Mouse (Mus musculus) thymus, adult 2 months (tissue): ENCODE results near the gene Chrm3. TPM values are rescaled to one million over a fixed set of nuclear protein-coding genes. Genes with fewer than 3 reads are reported as not detected.

Source experiments
- DNase-seq: peaks from one replicate; pipeline ENCODE4 v3.0.0; 2021
- H3K27ac ChIP-seq: fragments of 200-500 bp; 2 replicates; pipeline ENCODE4 v1.5.1; 2012; ENCODE audit warnings: low read length, control low read depth; ENCODE audit not compliant: control insufficient read depth, insufficient read depth
- H3K27me3 ChIP-seq: fragments of 200-500 bp; 2 replicates; pipeline ENCODE4 v1.6.1; 2012; ENCODE audit warnings: mild to moderate bottlenecking, low read length, moderate library complexity, mixed read lengths; ENCODE audit not compliant: control insufficient read depth, insufficient read depth
- H3K36me3 ChIP-seq: fragments of 200-500 bp; 2 replicates; pipeline ENCODE4 v1.6.1; 2012; ENCODE audit warnings: mild to moderate bottlenecking, low read length, moderate library complexity; ENCODE audit not compliant: control insufficient read depth, insufficient read depth
- H3K4me1 ChIP-seq: fragments of 200-500 bp; replicated peaks from 2 replicates; pipeline ENCODE4 v1.6.1; 2012; ENCODE audit warnings: low read length; ENCODE audit not compliant: control insufficient read depth, insufficient read depth
- H3K4me3 ChIP-seq: fragments of 200-500 bp; 2 replicates; pipeline ENCODE4 v1.5.1; 2012; ENCODE audit warnings: mild to moderate bottlenecking, low read length, control low read depth, moderate library complexity; ENCODE audit not compliant: control insufficient read depth, insufficient read depth
- CTCF ChIP-seq: fragments of 200-500 bp; IDR thresholded peaks from 2 replicates; pipeline ENCODE4 v1.5.1; 2012; ENCODE audit warnings: mild to moderate bottlenecking, control low read depth, low read length, moderate library complexity, borderline replicate concordance; ENCODE audit not compliant: control insufficient read depth, poor library complexity, insufficient read depth; ENCODE audit errors: extremely low read depth
- POLR2A ChIP-seq: fragments of 200-500 bp; IDR thresholded peaks from 2 replicates; pipeline ENCODE4 v1.6.1; 2012; ENCODE audit warnings: mild to moderate bottlenecking, low read length, control low read depth, moderate library complexity; ENCODE audit not compliant: control insufficient read depth, poor library complexity, insufficient read depth; ENCODE audit errors: extremely low read depth
- WGBS: fragments of 180-500 bp; shearing (Covaris S2); methylation state at CpG from one replicate; pipeline ENCODE4 v1.1.7; 2018; 5-methylcytosine and 5-hydroxymethylcytosine counted together
- polyA plus RNA-seq: library from polyadenylated mRNA; depleted of rRNA; stranded (reverse); fragments of >200 nt; gene quantifications from 2 replicates; pipeline ENCODE4 v1.2.3, GENCODE M21; 2012

Chrm3 gene
- polyA plus RNA-seq, 1 experiment: 0.28 TPM

GRCm38 (mm10) chr13:9898664-9899369 is 461.8 kb downstream of the Chrm3 start:
- no peaks in the 10 kb centered on the region for H3K27me3 ChIP-seq
- peaks cover 2% of the 10 kb centered on the region for H3K4me1 ChIP-seq
- H3K4me3 ChIP-seq: no peak overlapping the region
- no peaks in the 10 kb centered on the region for H3K36me3 ChIP-seq
- DNase-seq: no peak
- no peak overlapping the region for H3K27ac ChIP-seq
- WGBS: 90% methylated on average over 3 of the region's 3 CpGs
- TF ChIP-seq POLR2A (no peak), CTCF (no peak)

GRCm38 (mm10) chr13:9897231-9897630 is 463.4 kb downstream of the Chrm3 start:
- DNase-seq: no peak
- whole genome bisulfite sequencing: 43% methylated on average over 1 of the region's 1 CpGs
- TF ChIP-seq CTCF (no peak), POLR2A (no peak)
- H3K27ac ChIP-seq: no peak overlapping the region
- no peaks in the 10 kb centered on the region for H3K36me3 ChIP-seq
- H3K4me3 ChIP-seq: no peak overlapping the region
- no peaks in the 10 kb centered on the region for H3K27me3 ChIP-seq
- no peaks in the 10 kb centered on the region for H3K4me1 ChIP-seq

DNA sequence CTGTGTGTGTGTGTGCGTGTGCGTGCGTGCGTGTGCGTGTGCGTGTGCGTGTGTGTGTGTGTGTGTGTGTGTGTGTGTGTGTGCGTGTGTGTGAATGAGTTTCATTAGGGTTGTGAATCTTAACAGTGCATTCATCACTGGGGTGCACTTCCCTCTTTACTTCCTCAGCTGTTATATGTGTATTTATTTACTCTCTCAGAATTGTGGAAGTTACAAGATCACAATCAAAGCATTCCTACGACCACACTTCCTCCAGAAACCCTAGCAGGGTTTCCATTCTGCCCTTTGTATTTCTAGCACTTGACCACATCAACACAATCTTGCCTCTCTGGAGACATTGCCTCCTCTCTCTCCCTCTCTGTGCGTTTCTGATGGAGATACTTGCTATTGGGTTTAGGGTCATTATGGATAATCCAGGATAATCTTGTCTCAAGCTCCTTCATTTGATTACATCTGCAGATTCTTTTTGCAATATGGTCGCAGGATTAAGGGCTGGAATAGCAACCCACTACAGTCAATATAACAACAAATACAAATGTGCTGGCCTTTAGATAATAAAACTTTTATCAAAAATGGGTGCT is 465.5 kb downstream of the Chrm3 start:
- TF ChIP-seq CTCF (no peak), POLR2A (no peak)
- no peak overlapping the region for H3K4me3 ChIP-seq
- no peaks in the 10 kb centered on the region for H3K4me1 ChIP-seq
- H3K36me3 ChIP-seq: no peaks in the 10 kb centered on the region
- no peak overlapping the region for H3K27ac ChIP-seq
- no peaks in the 10 kb centered on the region for H3K27me3 ChIP-seq
- WGBS: 64% methylated on average over 11 of the region's 11 CpGs
- DNase-seq: no peak

- no peak overlapping the region for H3K4me3 ChIP-seq
- WGBS: 91% methylated on average over 1 of the region's 1 CpGs
- DNase-seq: no peak
- TF ChIP-seq POLR2A (no peak), CTCF (no peak)
- no peak overlapping the region for H3K27ac ChIP-seq
- H3K4me1 ChIP-seq: no peaks in the 10 kb centered on the region
- H3K27me3 ChIP-seq: no peaks in the 10 kb centered on the region
- H3K36me3 ChIP-seq: no peaks in the 10 kb centered on the region
Observed at GRCm38 (mm10) chr13:9891088-9891487, 469.6 kb downstream of the Chrm3 start.

DNA sequence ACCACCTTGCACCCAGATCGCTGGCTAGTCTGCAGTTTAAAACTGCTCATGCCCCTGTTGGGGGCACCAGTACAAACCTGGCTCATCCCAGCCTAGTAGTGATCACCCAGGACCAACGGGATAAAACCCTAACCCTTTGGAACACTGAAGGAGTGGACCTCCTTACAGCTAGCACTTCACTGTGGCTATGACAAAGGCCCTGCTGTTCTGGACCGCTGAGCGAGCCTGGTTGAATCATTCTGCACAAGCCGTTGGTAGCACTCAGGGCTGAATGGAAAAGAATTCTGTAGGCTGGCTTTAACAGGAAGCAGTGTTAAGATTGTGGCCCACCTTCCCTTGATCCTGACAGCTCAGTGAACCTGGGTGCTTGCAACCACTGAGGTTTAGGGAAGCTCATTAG is 470.2 kb downstream of the Chrm3 start:
- Histone ChIP-seq H3K27ac (no peak overlapping the region), H3K36me3 (no peaks in the 10 kb centered on the region), H3K4me1 (no peaks in the 10 kb centered on the region), H3K27me3 (no peaks in the 10 kb centered on the region), H3K4me3 (no peak overlapping the region)
- WGBS: 93% methylated on average over 5 of the region's 5 CpGs
- DNase-seq: no peak
- no peak for TF ChIP-seq POLR2A
- TF ChIP-seq CTCF: no peak

DNA sequence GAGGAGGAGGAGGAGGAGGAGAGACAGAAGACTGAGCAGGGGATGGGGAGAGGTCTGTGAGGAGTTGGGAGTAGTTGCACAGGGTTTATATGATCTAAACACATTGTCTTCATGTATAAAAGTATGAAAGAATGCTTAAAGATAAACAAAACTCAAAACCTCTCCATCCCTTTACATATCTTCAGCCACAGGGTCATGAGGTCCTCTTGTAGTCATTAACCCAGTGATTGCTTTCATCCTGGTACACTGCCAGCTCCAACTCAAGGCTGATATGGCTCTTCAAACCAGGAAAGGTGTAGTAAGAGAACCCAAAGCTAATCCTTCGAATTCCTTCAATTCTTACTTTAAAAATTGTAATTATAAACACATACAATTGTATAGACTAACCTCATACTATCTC is 470.7 kb downstream of the Chrm3 start:
- no peaks in the 10 kb centered on the region for H3K36me3 ChIP-seq
- no peaks in the 10 kb centered on the region for H3K4me1 ChIP-seq
- H3K27ac ChIP-seq: no peak overlapping the region
- no peak for DNase-seq
- no peak overlapping the region for H3K4me3 ChIP-seq
- WGBS: 68% methylated on average over 1 of the region's 1 CpGs
- no peaks in the 10 kb centered on the region for H3K27me3 ChIP-seq
- TF ChIP-seq POLR2A (no peak), CTCF (no peak)

- no peaks in the 10 kb centered on the region for H3K36me3 ChIP-seq
- TF ChIP-seq CTCF (no peak), POLR2A (no peak)
- DNase-seq: no peak
- no peaks in the 10 kb centered on the region for H3K4me1 ChIP-seq
- H3K27ac ChIP-seq: no peak overlapping the region
- H3K27me3 ChIP-seq: no peaks in the 10 kb centered on the region
- 92% methylated on average over 5 of the region's 5 CpGs for WGBS
- H3K4me3 ChIP-seq: no peak overlapping the region
Observed at GRCm38 (mm10) chr13:9888284-9888683, 472.4 kb downstream of the Chrm3 start.
